Mouse (Mus musculus) urinary bladder, postnatal 36 days (tissue): ENCODE results near the gene Scel.

ENCODE experiments used
- DNase-seq, 2 experiments: peaks; one replicate each; pipeline ENCODE4 v3.0.0; 2022; ENCODE audit warnings: low spot score in 2 of 2, mixed read lengths in 1 of 2

Gene Scel

GRCm38 (mm10) chr14:103513473-103513811 lies 300 bp downstream of the Scel start:
- DNase-seq: no peak

GRCm38 (mm10) chr14:103515419-103515818 lies 2.3 kb downstream of the Scel start:
- DNase-seq: no peak

- DNase-seq: no peak
These were observed 13.1 kb downstream of the Scel start for GRCm38 (mm10) chr14:103526286-103526685.

GRCm38 (mm10) chr14:103529733-103530367 lies 16.7 kb downstream of the Scel start:
- DNase-seq: no peak

GRCm38 (mm10) chr14:103531722-103532341 lies 18.7 kb downstream of the Scel start:
- no peak for DNase-seq

- DNase-seq: no peak
These were observed 22.4 kb downstream of the Scel start for GRCm38 (mm10) chr14:103535511-103536024.

GRCm38 (mm10) chr14:103536334-103536733 lies 23.2 kb downstream of the Scel start:
- DNase-seq: no peak

GRCm38 (mm10) chr14:103537355-103538056 lies 24.4 kb downstream of the Scel start:
- peak; percentile 36 for DNase-seq

GRCm38 (mm10) chr14:103539796-103540195 lies 26.7 kb downstream of the Scel start:
- DNase-seq: no peak

GRCm38 (mm10) chr14:103541679-103542078 lies 28.5 kb downstream of the Scel start:
- no peak for DNase-seq

GRCm38 (mm10) chr14:103543304-103544079 lies 30.4 kb downstream of the Scel start:
- DNase-seq: no peak

GRCm38 (mm10) chr14:103545734-103546133 lies 32.6 kb downstream of the Scel start:
- no peak for DNase-seq

GRCm38 (mm10) chr14:103546246-103546645 lies 33.1 kb downstream of the Scel start:
- no peak for DNase-seq

GRCm38 (mm10) chr14:103548220-103548619 lies 35.1 kb downstream of the Scel start:
- no peak for DNase-seq

- peak; percentile 60 to 71 for DNase-seq
These were observed 37.3 kb downstream of the Scel start for GRCm38 (mm10) chr14:103550480-103550879.

- DNase-seq: no peak
These were observed 37.8 kb downstream of the Scel start for GRCm38 (mm10) chr14:103550921-103551320.

GRCm38 (mm10) chr14:103551921-103552320 lies 38.8 kb downstream of the Scel start:
- DNase-seq: no peak

- DNase-seq: no peak
These were observed 39.2 kb downstream of the Scel start for GRCm38 (mm10) chr14:103552379-103552778.

GRCm38 (mm10) chr14:103556609-103557008 lies 43.5 kb downstream of the Scel start:
- no peak for DNase-seq

- no peak for DNase-seq
These were observed 48.4 kb downstream of the Scel start for GRCm38 (mm10) chr14:103561383-103562096.

GRCm38 (mm10) chr14:103567957-103568356 lies 54.8 kb downstream of the Scel start:
- DNase-seq: no peak
